Mouse (Mus musculus): ENCODE measurements around the gene Zbtb38. TPM values are rescaled to one million over a fixed set of nuclear protein-coding genes. Genes with fewer than 3 reads are reported as not detected.

Gene Zbtb38
- polyA plus RNA-seq, 1 experiment from 2014 or later: 8.8 TPM

DNA sequence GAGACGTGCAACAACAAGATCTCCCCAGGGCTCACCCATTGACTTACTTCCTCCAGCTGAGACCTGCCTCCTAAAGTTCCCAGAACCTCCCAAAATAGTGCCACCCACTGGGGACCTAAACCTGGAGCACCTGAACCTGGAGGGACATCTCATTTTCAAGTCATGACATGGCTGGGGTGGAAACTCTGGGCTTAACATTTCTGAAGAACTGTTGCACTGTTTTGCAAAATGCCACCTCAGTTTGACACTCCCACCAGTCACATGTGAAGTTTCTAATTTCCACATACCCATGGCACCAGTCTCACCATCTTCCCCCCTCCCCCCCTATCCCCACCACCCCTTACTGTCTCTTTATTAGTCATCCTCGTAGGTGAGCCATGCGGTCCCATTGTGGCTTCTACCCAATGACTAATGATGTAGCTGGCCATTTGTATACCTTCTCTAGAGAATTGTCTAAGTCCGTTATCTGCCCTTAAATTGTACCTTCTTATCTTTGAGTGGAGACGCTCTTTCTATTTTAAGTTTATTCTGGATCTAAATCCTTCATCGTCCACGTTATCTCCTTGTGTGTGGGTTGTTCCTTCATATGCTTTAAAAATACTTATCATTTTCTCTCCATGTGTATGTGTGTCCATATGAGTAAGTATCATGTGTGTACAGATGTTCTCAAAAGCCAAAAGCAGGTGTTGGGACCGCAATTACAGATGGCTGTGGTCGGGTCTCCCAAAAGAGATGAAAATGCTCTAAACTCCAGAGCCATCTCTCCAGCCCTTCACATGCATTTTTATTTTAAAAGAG is 4.2 kb upstream of the Zbtb38 start:
- 91% methylated on average over 9 of the region's 9 CpGs for WGBS
- H3K4me2 ChIP-seq (ENCODE audit: low read depth, low read length): no peak overlapping the region

DNA sequence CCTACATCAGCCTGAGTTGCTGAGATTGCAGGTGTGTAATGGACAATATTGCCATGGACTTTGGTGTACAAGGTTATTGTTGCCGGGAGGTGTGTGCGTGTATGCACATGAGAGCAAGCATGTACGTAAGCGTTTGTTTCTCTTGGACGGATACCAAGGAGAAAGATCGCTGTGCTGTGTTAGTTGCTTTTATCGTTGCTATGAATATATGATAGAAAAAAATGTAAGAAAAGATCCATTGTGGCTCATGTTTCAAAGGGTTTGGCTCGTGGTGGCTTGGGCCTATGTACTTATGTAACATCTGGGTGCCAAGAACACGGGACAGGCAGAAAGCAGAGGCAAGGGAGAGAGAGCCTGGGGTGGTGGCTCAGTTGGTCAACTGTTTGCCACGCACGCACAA is 3.1 kb upstream of the Zbtb38 start:
- Histone ChIP-seq H3K9me3 (replicated peaks; ENCODE audit: control insufficient read depth, low read length) (no peaks in the 10 kb centered on the region), H3K4me1 (ENCODE audit: control insufficient read depth, insufficient read depth, low read length) (no peaks in the 10 kb centered on the region), H3K27me3 (ENCODE audit: control insufficient read depth, insufficient read depth, low read length) (no peaks in the 10 kb centered on the region), H3K4me2 (ENCODE audit: low read depth, low read length) (no peak overlapping the region), H3K36me3 (replicated peaks; ENCODE audit: control insufficient read depth, insufficient read depth, low read depth, low read length) (no peaks in the 10 kb centered on the region), H3K27ac (replicated peaks; ENCODE audit: low read depth, low read length) (no peak overlapping the region), H3K9ac (replicated peaks; ENCODE audit: low read length) (no peak overlapping the region), H3K4me3 (ENCODE audit: low read depth, low read length) (no peak overlapping the region)
- ATAC-seq (replicated peaks; ENCODE audit: insufficient number of reproducible peaks, low FRiP score, low TSS enrichment, low read depth): no peak
- no peak for DNase-seq (ENCODE audit: low spot score)
- WGBS: 84% methylated on average over 11 of the region's 11 CpGs

More for the DNA sequence above, 4.2 kb upstream of the Zbtb38 start:
- Histone ChIP-seq H3K4me1 (ENCODE audit: control insufficient read depth, insufficient read depth, low read length) (no peaks in the 10 kb centered on the region), H3K4me3 (ENCODE audit: low read depth, low read length) (no peak overlapping the region), H3K9me3 (replicated peaks; ENCODE audit: control insufficient read depth, low read length) (no peaks in the 10 kb centered on the region), H3K27ac (replicated peaks; ENCODE audit: low read depth, low read length) (no peak overlapping the region), H3K27me3 (ENCODE audit: control insufficient read depth, insufficient read depth, low read length) (no peaks in the 10 kb centered on the region), H3K9ac (replicated peaks; ENCODE audit: low read length) (no peak overlapping the region), H3K36me3 (replicated peaks; ENCODE audit: control insufficient read depth, insufficient read depth, low read depth, low read length) (no peaks in the 10 kb centered on the region)
- ATAC-seq (replicated peaks; ENCODE audit: insufficient number of reproducible peaks, low FRiP score, low TSS enrichment, low read depth) (no peak), DNase-seq (ENCODE audit: low spot score) (no peak)

DNA sequence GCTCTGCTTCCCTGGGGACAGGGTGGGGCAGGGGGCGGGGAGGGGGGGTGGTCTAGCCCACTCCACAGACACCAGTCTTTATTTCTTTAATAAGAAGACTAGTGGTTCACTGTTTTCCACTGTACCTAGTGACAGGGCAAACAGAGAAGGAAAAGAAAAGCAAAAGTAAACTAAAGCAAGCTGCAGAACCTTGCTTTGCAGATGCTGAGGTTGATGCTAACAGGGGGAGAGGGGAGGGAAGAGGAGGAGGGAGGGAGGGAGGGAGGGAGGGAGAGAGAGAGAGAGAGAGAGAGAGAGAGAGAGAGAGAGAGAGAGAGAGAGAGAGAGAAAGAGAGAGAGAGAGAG is 2.0 kb upstream of the Zbtb38 start:
- H3K27ac ChIP-seq (replicated peaks; ENCODE audit: low read depth, low read length): no peak overlapping the region
- H3K36me3 ChIP-seq (replicated peaks; ENCODE audit: control insufficient read depth, insufficient read depth, low read depth, low read length): no peaks in the 10 kb centered on the region
- H3K9me3 ChIP-seq (replicated peaks; ENCODE audit: control insufficient read depth, low read length): no peaks in the 10 kb centered on the region
- no peak overlapping the region for H3K4me3 ChIP-seq (ENCODE audit: low read depth, low read length)
- no peak overlapping the region for H3K9ac ChIP-seq (replicated peaks; ENCODE audit: low read length)
- H3K27me3 ChIP-seq (ENCODE audit: control insufficient read depth, insufficient read depth, low read length): no peaks in the 10 kb centered on the region
- WGBS: 44% methylated on average over 1 of the region's 1 CpGs
- no peaks in the 10 kb centered on the region for H3K4me1 ChIP-seq (ENCODE audit: control insufficient read depth, insufficient read depth, low read length)
- ATAC-seq (replicated peaks; ENCODE audit: insufficient number of reproducible peaks, low FRiP score, low TSS enrichment, low read depth) (no peak), DNase-seq (ENCODE audit: low spot score) (no peak)
- H3K4me2 ChIP-seq (ENCODE audit: low read depth, low read length): no peak overlapping the region

DNA sequence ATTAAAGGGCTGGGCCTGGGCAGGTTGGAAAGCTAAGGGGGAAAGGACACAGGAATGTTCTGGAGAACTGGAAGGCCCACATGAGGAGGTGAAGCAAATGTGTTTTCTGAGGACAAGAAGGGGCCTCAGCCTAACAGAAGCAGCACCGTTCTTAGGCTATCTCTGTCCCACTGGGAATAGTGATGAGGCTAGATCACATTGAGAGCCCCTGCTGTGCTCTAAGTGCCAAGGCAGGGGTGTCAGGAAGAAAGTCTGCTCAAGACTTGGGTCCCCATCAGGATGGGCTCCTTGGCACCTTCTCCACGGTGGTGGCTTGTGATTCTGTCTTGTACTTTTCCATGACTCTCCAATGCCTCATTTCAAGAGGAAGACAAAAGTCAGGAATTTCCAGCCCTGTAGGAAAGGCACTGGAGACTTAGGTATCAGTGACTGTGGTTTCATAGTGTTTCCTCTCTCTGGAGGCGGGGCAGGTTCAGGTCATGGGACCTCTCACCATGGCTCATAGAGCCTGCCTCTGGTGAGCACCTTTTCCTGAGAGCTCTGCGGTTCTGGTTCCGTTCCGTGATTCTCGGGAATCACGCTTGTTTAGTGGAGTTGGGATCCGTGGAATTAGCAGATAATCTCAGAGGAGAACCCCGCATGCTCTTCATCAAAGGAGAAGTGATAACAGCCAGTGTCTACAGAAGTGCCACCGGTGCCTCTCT is 1.4 kb upstream of the Zbtb38 start:
- no peak overlapping the region for H3K9ac ChIP-seq (replicated peaks; ENCODE audit: low read length)
- H3K9me3 ChIP-seq (replicated peaks; ENCODE audit: control insufficient read depth, low read length): no peaks in the 10 kb centered on the region
- H3K27me3 ChIP-seq (ENCODE audit: control insufficient read depth, insufficient read depth, low read length): no peaks in the 10 kb centered on the region
- WGBS: 81% methylated on average over 11 of the region's 11 CpGs
- ATAC-seq (replicated peaks; ENCODE audit: insufficient number of reproducible peaks, low FRiP score, low TSS enrichment, low read depth) (no peak), DNase-seq (ENCODE audit: low spot score) (no peak)
- H3K4me2 ChIP-seq (ENCODE audit: low read depth, low read length): no peak overlapping the region
- H3K4me3 ChIP-seq (ENCODE audit: low read depth, low read length): no peak overlapping the region
- no peaks in the 10 kb centered on the region for H3K4me1 ChIP-seq (ENCODE audit: control insufficient read depth, insufficient read depth, low read length)
- H3K27ac ChIP-seq (replicated peaks; ENCODE audit: low read depth, low read length): no peak overlapping the region
- no peaks in the 10 kb centered on the region for H3K36me3 ChIP-seq (replicated peaks; ENCODE audit: control insufficient read depth, insufficient read depth, low read depth, low read length)

DNA sequence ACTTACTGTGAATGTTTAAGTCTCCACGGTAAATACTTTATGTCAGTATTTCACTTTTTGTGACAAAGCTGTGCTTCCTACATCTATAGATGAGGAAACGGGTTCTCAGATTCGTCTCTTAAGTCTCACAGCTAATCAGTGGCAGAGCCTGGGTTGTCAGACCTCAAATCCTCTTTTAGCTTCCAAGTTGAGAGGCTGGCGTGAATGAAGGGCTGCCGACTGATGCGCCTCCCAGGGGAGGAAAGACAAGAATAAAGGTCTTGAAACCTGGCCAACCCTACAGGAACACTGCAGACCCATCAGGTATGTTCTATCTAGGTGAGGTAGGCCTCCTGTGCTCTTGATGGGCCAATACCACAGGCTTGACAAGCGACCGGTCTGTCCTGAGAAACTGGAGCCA is 761 bp upstream of the Zbtb38 start:
- H3K27me3 ChIP-seq (ENCODE audit: control insufficient read depth, insufficient read depth, low read length): no peaks in the 10 kb centered on the region

DNA sequence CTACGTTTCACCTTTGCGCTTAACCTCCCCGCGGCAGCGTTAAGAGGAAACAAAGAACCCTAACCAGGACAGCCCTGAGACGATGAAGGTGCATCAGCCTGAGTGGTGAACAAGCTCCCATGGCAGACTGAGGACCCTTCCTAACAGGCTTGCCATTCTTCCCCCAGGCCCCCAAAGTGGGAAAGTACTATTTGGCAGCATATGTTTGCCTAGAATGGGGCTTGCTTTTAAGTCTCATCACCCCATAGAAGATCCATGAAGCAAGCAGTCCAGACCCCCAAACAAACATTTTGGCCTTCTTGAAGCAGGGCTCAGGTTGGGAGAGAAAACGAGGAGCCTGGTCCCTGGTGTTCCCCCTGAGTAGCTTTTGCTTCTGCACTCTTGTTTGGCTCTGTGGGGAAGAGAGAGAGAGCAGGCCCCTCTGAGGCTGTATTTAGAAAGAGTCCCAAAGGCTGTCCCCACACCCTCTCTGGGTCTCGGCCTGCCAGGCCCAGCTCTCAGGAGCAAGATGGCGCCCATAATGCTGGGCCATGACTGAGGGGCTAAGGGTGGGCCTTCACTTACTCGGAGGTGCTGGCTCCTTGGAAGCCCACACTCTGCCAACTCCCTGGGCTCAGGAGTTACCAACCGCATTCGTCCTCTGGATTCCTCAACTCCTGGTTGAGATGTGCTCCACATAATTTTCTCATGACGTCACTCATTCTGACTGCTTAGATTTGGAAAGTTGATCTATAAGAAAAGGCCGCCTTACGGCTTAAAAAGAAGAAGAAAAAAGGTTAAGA is 619 bp downstream of the Zbtb38 start:
- H3K9ac ChIP-seq (replicated peaks; ENCODE audit: low read length): no peak overlapping the region
- ATAC-seq (replicated peaks; ENCODE audit: insufficient number of reproducible peaks, low FRiP score, low TSS enrichment, low read depth) (no peak), DNase-seq (ENCODE audit: low spot score) (no peak)
- no peaks in the 10 kb centered on the region for H3K9me3 ChIP-seq (replicated peaks; ENCODE audit: control insufficient read depth, low read length)
- H3K4me1 ChIP-seq (ENCODE audit: control insufficient read depth, insufficient read depth, low read length): no peaks in the 10 kb centered on the region
- H3K27ac ChIP-seq (replicated peaks; ENCODE audit: low read depth, low read length): no peak overlapping the region
- no peak overlapping the region for H3K4me2 ChIP-seq (ENCODE audit: low read depth, low read length)
- no peak overlapping the region for H3K4me3 ChIP-seq (ENCODE audit: low read depth, low read length)
- no peaks in the 10 kb centered on the region for H3K36me3 ChIP-seq (replicated peaks; ENCODE audit: control insufficient read depth, insufficient read depth, low read depth, low read length)
- WGBS: 91% methylated on average over 15 of the region's 15 CpGs
- H3K27me3 ChIP-seq (ENCODE audit: control insufficient read depth, insufficient read depth, low read length): no peaks in the 10 kb centered on the region

More for the DNA sequence above, 761 bp upstream of the Zbtb38 start:
- H3K4me3 ChIP-seq (ENCODE audit: low read depth, low read length): no peak overlapping the region
- H3K4me2 ChIP-seq (ENCODE audit: low read depth, low read length): no peak overlapping the region
- DNase-seq (ENCODE audit: low spot score): no peak
- ATAC-seq (replicated peaks; ENCODE audit: insufficient number of reproducible peaks, low FRiP score, low TSS enrichment, low read depth): no peak
- no peaks in the 10 kb centered on the region for H3K36me3 ChIP-seq (replicated peaks; ENCODE audit: control insufficient read depth, insufficient read depth, low read depth, low read length)
- H3K4me1 ChIP-seq (ENCODE audit: control insufficient read depth, insufficient read depth, low read length): no peaks in the 10 kb centered on the region
- WGBS: 92% methylated on average over 8 of the region's 8 CpGs
- no peak overlapping the region for H3K27ac ChIP-seq (replicated peaks; ENCODE audit: low read depth, low read length)
- no peaks in the 10 kb centered on the region for H3K9me3 ChIP-seq (replicated peaks; ENCODE audit: control insufficient read depth, low read length)
- no peak overlapping the region for H3K9ac ChIP-seq (replicated peaks; ENCODE audit: low read length)

DNA sequence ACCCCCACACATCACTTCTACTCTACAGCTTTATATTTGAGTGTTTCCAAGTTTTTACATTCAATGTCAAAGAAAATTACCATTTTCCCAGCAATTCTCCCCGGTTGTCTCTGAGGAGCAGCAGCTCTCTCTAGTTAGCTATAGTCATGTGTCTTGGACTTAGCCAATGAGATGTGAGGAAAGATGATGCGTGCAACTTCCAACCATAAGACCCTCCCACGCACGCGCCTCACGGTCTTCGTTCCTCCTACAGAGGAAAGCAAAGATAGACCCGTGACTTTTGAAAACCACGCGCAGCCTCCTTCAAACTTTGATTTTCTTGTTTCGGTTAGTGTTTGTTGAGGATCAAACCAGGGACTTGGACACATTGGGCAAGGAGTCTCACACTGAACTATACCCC is 2.0 kb downstream of the Zbtb38 start:
- DNase-seq (ENCODE audit: low spot score): no peak
- H3K27ac ChIP-seq (replicated peaks; ENCODE audit: low read depth, low read length): no peak overlapping the region

DNA sequence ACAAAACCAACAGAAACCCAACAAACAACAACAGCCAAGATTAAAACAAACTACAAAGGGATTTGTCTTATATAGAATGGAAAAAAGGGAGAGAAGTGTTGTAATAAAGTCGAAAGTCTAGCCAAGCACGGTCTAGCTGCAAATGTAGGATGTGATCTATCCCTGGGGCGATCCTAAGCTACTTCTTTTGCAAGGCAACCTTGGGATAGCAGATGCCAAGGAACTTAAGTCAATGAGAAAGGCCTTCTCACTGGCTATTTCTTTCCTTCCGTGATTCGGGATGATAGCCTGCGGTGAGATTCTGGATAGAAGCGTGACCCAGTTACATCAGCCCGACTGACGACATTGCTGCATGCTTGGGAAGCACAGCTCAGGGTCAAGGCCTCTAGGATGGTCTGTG is 6.1 kb downstream of the Zbtb38 start:
- no peak for ATAC-seq (replicated peaks; ENCODE audit: insufficient number of reproducible peaks, low FRiP score, low TSS enrichment, low read depth)
- WGBS: 95% methylated on average over 9 of the region's 9 CpGs
- H3K27me3 ChIP-seq (ENCODE audit: control insufficient read depth, insufficient read depth, low read length): no peaks in the 10 kb centered on the region
- DNase-seq (ENCODE audit: low spot score): no peak
- H3K36me3 ChIP-seq (replicated peaks; ENCODE audit: control insufficient read depth, insufficient read depth, low read depth, low read length): no peaks in the 10 kb centered on the region
- H3K4me3 ChIP-seq (ENCODE audit: low read depth, low read length): no peak overlapping the region
- H3K9ac ChIP-seq (replicated peaks; ENCODE audit: low read length): no peak overlapping the region
- no peak overlapping the region for H3K27ac ChIP-seq (replicated peaks; ENCODE audit: low read depth, low read length)
- no peak overlapping the region for H3K4me2 ChIP-seq (ENCODE audit: low read depth, low read length)
- no peaks in the 10 kb centered on the region for H3K9me3 ChIP-seq (replicated peaks; ENCODE audit: control insufficient read depth, low read length)
- H3K4me1 ChIP-seq (ENCODE audit: control insufficient read depth, insufficient read depth, low read length): no peaks in the 10 kb centered on the region

More for the DNA sequence above, 2.0 kb downstream of the Zbtb38 start:
- 95% methylated on average over 11 of the region's 11 CpGs for WGBS
- H3K9me3 ChIP-seq (replicated peaks; ENCODE audit: control insufficient read depth, low read length): no peaks in the 10 kb centered on the region
- H3K4me2 ChIP-seq (ENCODE audit: low read depth, low read length): no peak overlapping the region
- no peak overlapping the region for H3K4me3 ChIP-seq (ENCODE audit: low read depth, low read length)
- no peaks in the 10 kb centered on the region for H3K27me3 ChIP-seq (ENCODE audit: control insufficient read depth, insufficient read depth, low read length)
- H3K9ac ChIP-seq (replicated peaks; ENCODE audit: low read length): no peak overlapping the region
- no peak for ATAC-seq (replicated peaks; ENCODE audit: insufficient number of reproducible peaks, low FRiP score, low TSS enrichment, low read depth)
- no peaks in the 10 kb centered on the region for H3K36me3 ChIP-seq (replicated peaks; ENCODE audit: control insufficient read depth, insufficient read depth, low read depth, low read length)
- no peaks in the 10 kb centered on the region for H3K4me1 ChIP-seq (ENCODE audit: control insufficient read depth, insufficient read depth, low read length)
